Mouse (Mus musculus) kidney, adult 2 months (tissue): ENCODE measurements around the gene Myadml2. TPM values are rescaled to one million over a fixed set of nuclear protein-coding genes. Genes with fewer than 3 reads are reported as not detected.
A peak's percentile ranks its signal among the peaks of the same experiment; 100 is the strongest.

Source experiments
- DNase-seq: peaks from one replicate; pipeline ENCODE4 v3.0.0; 2021
- H3K27ac ChIP-seq: fragments of 200-500 bp; 2 replicates; pipeline ENCODE4 v1.5.1; 2012; ENCODE audit warnings: low read depth, low read length, control low read depth, inconsistent platforms; ENCODE audit not compliant: insufficient read depth
- H3K27me3 ChIP-seq: fragments of 200-500 bp; replicated peaks from 2 replicates; pipeline ENCODE4 v1.6.1; 2012; ENCODE audit warnings: mild to moderate bottlenecking, moderate library complexity, low read length, inconsistent platforms; ENCODE audit not compliant: control insufficient read depth, insufficient read depth
- H3K36me3 ChIP-seq: fragments of 200-500 bp; 2 replicates; pipeline ENCODE4 v1.6.1; 2012; ENCODE audit warnings: mild to moderate bottlenecking, moderate library complexity, low read length, inconsistent platforms; ENCODE audit not compliant: control insufficient read depth, insufficient read depth
- H3K4me1 ChIP-seq: fragments of 200-500 bp; 2 replicates; pipeline ENCODE4 v1.6.1; 2011; ENCODE audit warnings: low read length; ENCODE audit not compliant: control insufficient read depth, insufficient read depth
- H3K4me3 ChIP-seq: fragments of 200-500 bp; 2 replicates; pipeline ENCODE4 v1.5.1; 2011; ENCODE audit warnings: mild to moderate bottlenecking, low read depth, low read length, control low read depth; ENCODE audit not compliant: insufficient read depth
- CTCF ChIP-seq: fragments of 200-500 bp; conservative IDR thresholded peaks from 2 replicates; pipeline ENCODE4 v1.5.1; 2011; ENCODE audit warnings: low read depth, mild to moderate bottlenecking, control low read depth, low read length, moderate library complexity, mixed read lengths; ENCODE audit not compliant: insufficient read depth, insufficient read length
- POLR2A ChIP-seq: fragments of 200-500 bp; IDR thresholded peaks from one replicate; pipeline ENCODE4 v1.6.1; 2011; ENCODE audit warnings: low read depth, low read length, control low read depth
- WGBS: fragments of 180-500 bp; shearing (Covaris S2); methylation state at CpG from one replicate; pipeline ENCODE4 v1.1.7; 2018; 5-methylcytosine and 5-hydroxymethylcytosine counted together
- polyA plus RNA-seq: library from polyadenylated mRNA; depleted of rRNA; stranded (reverse); fragments of >200 nt; gene quantifications from 2 replicates; pipeline ENCODE4 v1.2.3, GENCODE M21; 2012

Gene Myadml2
- polyA plus RNA-seq, 1 experiment = 1.0 TPM

- H3K4me3 ChIP-seq = peak overlapping the region; percentile 75
- peak overlapping the region; percentile 90 for H3K27ac ChIP-seq
- H3K27me3 ChIP-seq = no peaks in the 10 kb centered on the region
- H3K4me1 ChIP-seq = peaks cover 6% of the 10 kb centered on the region
- WGBS = 25% methylated on average over 12 of the region's 12 CpGs
- peaks cover 2% of the 10 kb centered on the region; the same call in 1 of the 2 replicates for H3K36me3 ChIP-seq
- no peak for TF ChIP-seq CTCF
- no peak for DNase-seq
Observed at GRCm38 (mm10) chr11:120673594-120674122, 25.7 kb upstream of the Myadml2 start.

DNA sequence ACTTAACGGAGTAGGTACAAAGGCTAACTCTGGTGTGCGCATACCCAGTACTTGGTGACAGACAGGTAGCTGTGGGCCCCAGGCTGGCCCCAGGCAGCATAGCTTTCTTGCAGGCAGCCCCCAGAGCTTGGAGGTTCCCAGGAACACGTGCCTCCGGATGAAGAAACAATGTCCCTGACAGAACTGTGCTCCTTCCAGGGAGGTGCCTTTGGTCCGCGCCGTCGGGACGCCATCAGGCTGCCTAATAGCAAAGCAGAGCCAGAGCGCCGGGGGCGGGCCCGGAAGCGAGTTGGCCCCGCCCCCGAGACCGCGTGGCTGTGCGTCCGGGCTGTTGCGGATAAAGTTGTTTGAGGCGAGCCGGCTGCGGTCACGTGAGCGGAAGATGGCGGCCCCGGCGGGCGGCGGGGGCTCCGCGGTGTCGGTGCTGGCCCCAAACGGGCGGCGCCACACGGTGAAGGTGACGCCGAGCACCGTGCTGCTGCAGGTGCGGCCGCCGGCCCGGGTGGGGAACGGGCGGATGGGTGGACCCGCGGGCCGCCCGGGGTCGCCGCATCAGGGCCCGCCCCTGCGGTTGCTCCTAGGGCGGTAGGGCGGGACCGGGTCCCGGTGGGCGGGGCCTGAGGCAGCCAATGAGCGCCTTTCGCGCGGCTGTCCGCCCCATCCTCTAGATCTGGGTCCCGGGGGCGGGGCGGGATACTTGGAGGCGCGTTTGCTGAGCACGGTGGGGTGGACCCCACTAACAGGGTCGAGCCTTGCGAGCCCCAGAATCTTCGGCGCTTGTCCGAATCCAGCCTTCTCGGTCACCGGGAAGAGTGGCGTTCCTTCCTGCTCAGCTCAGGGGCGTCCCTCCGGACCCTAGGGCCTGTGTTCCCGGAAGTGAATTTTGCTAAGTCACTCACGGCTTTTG is 25.0 kb upstream of the Myadml2 start, which contains the start of gene Aspscr1:
Gene Aspscr1, plus strand, starts transcription at position 287 of the 907 bp plus-strand sequence.
- DNase-seq = peak; percentile 97
- Histone ChIP-seq H3K27me3 (no peaks in the 10 kb centered on the region), H3K4me1 (peaks cover 6% of the 10 kb centered on the region), H3K36me3 (no peaks in the 10 kb centered on the region), H3K27ac (peak within 1 kb of the TSS; percentile 90), H3K4me3 (peak within 1 kb of the TSS; percentile 75)
- peak; percentile 25 for TF ChIP-seq POLR2A
- TF ChIP-seq CTCF = no peak
- WGBS = 1% methylated on average over 79 of the region's 83 CpGs

DNA sequence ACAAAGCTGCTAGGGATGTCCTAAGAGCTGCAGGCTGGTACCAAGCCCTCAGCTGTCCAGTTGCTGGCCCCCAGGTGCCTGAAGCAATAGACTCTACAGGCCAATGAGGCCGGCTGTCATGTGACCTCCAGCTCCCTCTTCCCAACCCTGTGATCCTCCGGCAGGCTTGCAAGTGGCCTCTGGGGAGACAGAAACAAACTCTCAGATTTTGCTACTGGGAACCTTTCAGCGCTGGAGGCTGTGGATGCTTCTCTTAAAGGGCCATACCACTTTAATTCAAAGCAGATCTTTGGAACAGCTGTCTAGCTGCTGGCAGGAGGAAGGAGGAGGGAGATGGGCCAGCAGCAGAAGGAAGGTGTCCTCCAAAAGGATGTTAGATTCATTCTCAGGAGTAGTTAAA is 18.7 kb upstream of the Myadml2 start:
- 26% methylated on average over 3 of the region's 3 CpGs for WGBS
- Histone ChIP-seq H3K36me3 (no peaks in the 10 kb centered on the region), H3K27ac (no peak overlapping the region), H3K4me1 (no peaks in the 10 kb centered on the region), H3K27me3 (no peaks in the 10 kb centered on the region), H3K4me3 (no peak overlapping the region)
- TF ChIP-seq CTCF = no peak
- TF ChIP-seq POLR2A = no peak
- no peak for DNase-seq

GRCm38 (mm10) chr11:120665406-120665805 is 17.4 kb upstream of the Myadml2 start:
- DNase-seq = no peak
- 93% methylated on average over 3 of the region's 3 CpGs for WGBS

GRCm38 (mm10) chr11:120663714-120664113 is 15.8 kb upstream of the Myadml2 start:
- H3K27me3 ChIP-seq = no peaks in the 10 kb centered on the region
- 97% methylated on average over 5 of the region's 5 CpGs for WGBS
- no peak overlapping the region for H3K4me3 ChIP-seq
- peaks cover 7% of the 10 kb centered on the region; the same call in 1 of the 2 replicates for H3K4me1 ChIP-seq
- TF ChIP-seq CTCF (no peak), POLR2A (no peak)
- H3K27ac ChIP-seq = no peak overlapping the region
- no peak for DNase-seq
- H3K36me3 ChIP-seq = no peaks in the 10 kb centered on the region

More at GRCm38 (mm10) chr11:120665406-120665805, 17.4 kb upstream of the Myadml2 start:
- TF ChIP-seq POLR2A (no peak), CTCF (no peak)
- Histone ChIP-seq H3K4me3 (no peak overlapping the region), H3K36me3 (no peaks in the 10 kb centered on the region), H3K4me1 (no peaks in the 10 kb centered on the region; the same call in 1 of the 2 replicates), H3K27me3 (no peaks in the 10 kb centered on the region), H3K27ac (no peak overlapping the region)

DNA sequence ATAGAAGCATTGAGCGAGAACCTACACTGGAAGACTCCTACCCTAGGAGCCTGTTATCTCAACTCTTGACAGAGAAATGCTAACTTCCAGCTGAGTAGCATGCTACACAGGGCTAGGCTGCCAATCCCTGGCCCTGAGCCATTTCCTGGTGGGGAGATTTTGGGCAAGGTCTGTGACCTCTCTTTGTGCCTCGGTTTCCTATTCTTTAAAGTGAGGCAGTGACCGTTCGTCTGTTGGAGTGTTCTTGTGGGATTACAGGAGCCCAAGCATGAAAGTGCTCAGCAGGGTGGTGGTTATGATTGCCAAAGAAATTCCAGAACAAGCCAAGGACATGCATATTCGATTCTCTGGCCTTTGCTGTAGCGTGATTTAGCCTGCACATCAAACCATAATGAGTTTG is 14.8 kb upstream of the Myadml2 start:
- Histone ChIP-seq H3K27ac (no peak overlapping the region), H3K36me3 (no peaks in the 10 kb centered on the region), H3K4me3 (no peak overlapping the region), H3K27me3 (no peaks in the 10 kb centered on the region), H3K4me1 (peaks cover 7% of the 10 kb centered on the region; the same call in 1 of the 2 replicates)
- 62% methylated on average over 6 of the region's 6 CpGs for WGBS
- TF ChIP-seq POLR2A (no peak), CTCF (no peak)
- DNase-seq = no peak

GRCm38 (mm10) chr11:120661076-120661460 is 13.1 kb upstream of the Myadml2 start, which contains the start of gene Notum:
TSS of gene Notum (minus strand) at chr11:120661175.
- Histone ChIP-seq H3K4me3 (peak within 1 kb of the TSS; percentile 61), H3K36me3 (no peaks in the 10 kb centered on the region), H3K4me1 (peaks cover 10% of the 10 kb centered on the region; the same call in 1 of the 2 replicates), H3K27ac (no peak within 1 kb of the TSS), H3K27me3 (no peaks in the 10 kb centered on the region)
- TF ChIP-seq CTCF = no peak
- no peak for TF ChIP-seq POLR2A
- WGBS = 2% methylated on average over 35 of the region's 35 CpGs
- DNase-seq = no peak
